Mouse (Mus musculus) embryonic fibroblast, embryonic 13.5 days (primary cell): ENCODE results near the gene D930020B18Rik. TPM values are rescaled to one million over a fixed set of nuclear protein-coding genes. Genes with fewer than 3 reads are reported as not detected.

ENCODE experiments used
- H3K27ac ChIP-seq: 2 replicates; pipeline ENCODE4 v1.5.1; 2012; ENCODE audit warnings: low read length, control low read depth, inconsistent platforms; ENCODE audit not compliant: insufficient read depth
- H3K4me1 ChIP-seq: 2 replicates; pipeline ENCODE4 v1.6.1; 2011; ENCODE audit warnings: low read length; ENCODE audit not compliant: control insufficient read depth, insufficient read depth
- H3K4me3 ChIP-seq: 2 replicates; pipeline ENCODE4 v1.5.1; 2011; ENCODE audit warnings: mild to moderate bottlenecking, control low read depth, low read length; ENCODE audit not compliant: insufficient read depth
- CTCF ChIP-seq: IDR thresholded peaks from 2 replicates; pipeline ENCODE4 v1.5.1; 2011; ENCODE audit warnings: mild to moderate bottlenecking, control low read depth, low read length, moderate library complexity, borderline replicate concordance; ENCODE audit not compliant: insufficient read depth
- POLR2A ChIP-seq: IDR thresholded peaks from 2 replicates; pipeline ENCODE4 v1.6.1; 2011; ENCODE audit warnings: low read depth, mild to moderate bottlenecking, control low read depth, low read length, moderate library complexity
- polyA plus RNA-seq: library from polyadenylated mRNA; stranded (reverse); fragments of >200 nt; gene quantifications from 2 replicates; pipeline ENCODE4 v1.2.4, GENCODE M21; 2011; ENCODE audit warnings: low read depth; ENCODE audit not compliant: missing spikeins, insufficient read length

The D930020B18Rik gene
- polyA plus RNA-seq, 1 experiment: not detected

GRCm38 (mm10) chr10:121665631-121666145 is 24.3 kb downstream of the D930020B18Rik start:
- H3K4me3 ChIP-seq: no peak overlapping the region
- H3K27ac ChIP-seq: no peak overlapping the region
- TF ChIP-seq POLR2A: no peak
- TF ChIP-seq CTCF: no peak
- no peaks in the 10 kb centered on the region for H3K4me1 ChIP-seq

- TF ChIP-seq POLR2A (no peak), CTCF (no peak)
- H3K4me1 ChIP-seq: no peaks in the 10 kb centered on the region
- no peak overlapping the region for H3K27ac ChIP-seq
- no peak overlapping the region for H3K4me3 ChIP-seq
Observed at GRCm38 (mm10) chr10:121669103-121669502, 27.7 kb downstream of the D930020B18Rik start.

- H3K4me1 ChIP-seq: no peaks in the 10 kb centered on the region
- H3K4me3 ChIP-seq: no peak overlapping the region
- no peak for TF ChIP-seq POLR2A
- TF ChIP-seq CTCF: no peak
- H3K27ac ChIP-seq: no peak overlapping the region
Observed at GRCm38 (mm10) chr10:121677019-121677418, 35.6 kb downstream of the D930020B18Rik start.

- Histone ChIP-seq H3K4me3 (no peak overlapping the region), H3K4me1 (no peaks in the 10 kb centered on the region), H3K27ac (no peak overlapping the region)
- TF ChIP-seq CTCF (no peak), POLR2A (no peak)
Observed at GRCm38 (mm10) chr10:121680902-121681301, 39.5 kb downstream of the D930020B18Rik start.

GRCm38 (mm10) chr10:121682539-121682938 is 41.2 kb downstream of the D930020B18Rik start:
- no peak for TF ChIP-seq CTCF
- no peak for TF ChIP-seq POLR2A
- H3K4me3 ChIP-seq: no peak overlapping the region
- H3K27ac ChIP-seq: no peak overlapping the region
- H3K4me1 ChIP-seq: no peaks in the 10 kb centered on the region

- Histone ChIP-seq H3K27ac (no peak overlapping the region), H3K4me1 (no peaks in the 10 kb centered on the region), H3K4me3 (no peak overlapping the region)
- no peak for TF ChIP-seq CTCF
Observed at GRCm38 (mm10) chr10:121686153-121686660, 44.8 kb downstream of the D930020B18Rik start.

- no peak overlapping the region for H3K4me3 ChIP-seq
- TF ChIP-seq CTCF (no peak), POLR2A (no peak)
- H3K27ac ChIP-seq: no peak overlapping the region
- H3K4me1 ChIP-seq: no peaks in the 10 kb centered on the region
Observed at GRCm38 (mm10) chr10:121687511-121687910, 46.1 kb downstream of the D930020B18Rik start.

- Histone ChIP-seq H3K27ac (no peak overlapping the region), H3K4me3 (no peak overlapping the region), H3K4me1 (no peaks in the 10 kb centered on the region)
- no peak for TF ChIP-seq POLR2A
- peak; percentile 84 for TF ChIP-seq CTCF
Observed at GRCm38 (mm10) chr10:121689591-121690314, 48.4 kb downstream of the D930020B18Rik start.

GRCm38 (mm10) chr10:121692944-121693579 is 51.7 kb downstream of the D930020B18Rik start:
- Histone ChIP-seq H3K4me3 (no peak overlapping the region), H3K4me1 (no peaks in the 10 kb centered on the region), H3K27ac (no peak overlapping the region)
- TF ChIP-seq CTCF: no peak
- no peak for TF ChIP-seq POLR2A

GRCm38 (mm10) chr10:121694567-121694966 is 53.2 kb downstream of the D930020B18Rik start:
- no peak overlapping the region for H3K27ac ChIP-seq
- H3K4me1 ChIP-seq: no peaks in the 10 kb centered on the region
- no peak overlapping the region for H3K4me3 ChIP-seq
- no peak for TF ChIP-seq CTCF
- no peak for TF ChIP-seq POLR2A
